Mouse (Mus musculus) limb, embryonic 14.5 days (tissue): ENCODE measurements around the gene Plxnc1. TPM values are rescaled to one million over a fixed set of nuclear protein-coding genes. Genes with fewer than 3 reads are reported as not detected.

Experiments
- ATAC-seq: fragments of 200-750 bp; cut with Nextera tagmentation; 2 replicates; pipeline ENCODE4 v1.8.0; 2017; ENCODE audit warnings: low read depth, moderate number of reproducible peaks, moderate TSS enrichment; ENCODE audit not compliant: low FRiP score
- DNase-seq: peaks from one replicate; pipeline ENCODE4 v3.0.0-alpha.2; 2015; ENCODE audit warnings: low spot score
- H3K27ac ChIP-seq: fragments of 300-500 bp; sonication (generic); replicated peaks from 2 replicates; pipeline ENCODE4 v1.5.1; 2014; ENCODE audit warnings: low read depth, mild to moderate bottlenecking, low read length, moderate library complexity, mixed read lengths
- H3K27me3 ChIP-seq: fragments of 300-500 bp; sonication (generic); 2 replicates; pipeline ENCODE4 v1.6.1; 2014; ENCODE audit warnings: low read length, mixed read lengths; ENCODE audit not compliant: control insufficient read depth, insufficient read depth
- H3K36me3 ChIP-seq: fragments of 300-500 bp; sonication (generic); 2 replicates; pipeline ENCODE4 v1.6.1; 2014; ENCODE audit warnings: mild to moderate bottlenecking, low read length, moderate library complexity, mixed read lengths; ENCODE audit not compliant: control insufficient read depth, insufficient read depth
- H3K4me1 ChIP-seq: fragments of 300-500 bp; sonication (generic); 2 replicates; pipeline ENCODE4 v1.6.1; 2014; ENCODE audit warnings: antibody characterized with exemption, low read length, mixed read lengths; ENCODE audit not compliant: control insufficient read depth, insufficient read depth
- H3K4me2 ChIP-seq: fragments of 300-500 bp; sonication (generic); replicated peaks from 2 replicates; pipeline ENCODE4 v1.6.1; 2014; ENCODE audit warnings: low read depth, mild to moderate bottlenecking, low read length, moderate library complexity; ENCODE audit not compliant: severe bottlenecking
- H3K4me3 ChIP-seq: fragments of 300-500 bp; sonication (generic); replicated peaks from 2 replicates; pipeline ENCODE4 v1.5.1; 2014; ENCODE audit warnings: low read length
- H3K9ac ChIP-seq: fragments of 300-500 bp; sonication (generic); 2 replicates; pipeline ENCODE4 v1.6.1; 2014; ENCODE audit warnings: mild to moderate bottlenecking, low read depth, low read length, moderate library complexity; ENCODE audit not compliant: severe bottlenecking
- H3K9me3 ChIP-seq: fragments of 300-500 bp; sonication (generic); 2 replicates; pipeline ENCODE4 v1.6.1; 2016; ENCODE audit warnings: low read length; ENCODE audit not compliant: control insufficient read depth
- POLR2A ChIP-seq: fragments of 200-500 bp; IDR thresholded peaks from 2 replicates; pipeline ENCODE4 v1.8.0; 2012; ENCODE audit warnings: inconsistent platforms, mild to moderate bottlenecking, moderate library complexity, borderline replicate concordance; ENCODE audit not compliant: insufficient read depth, insufficient read length; ENCODE audit errors: extremely low read depth
- WGBS: fragments of 180-500 bp; shearing (Covaris S2); extraction: QIAGEN DNeasy Blood & Tissue Kit; methylation state at CpG from one replicate; pipeline ENCODE4 v1.1.7; 2014; 5-methylcytosine and 5-hydroxymethylcytosine counted together
- polyA plus RNA-seq, 2 experiments: library from polyadenylated mRNA; depleted of rRNA in 1 of 2; stranded (reverse) in 1 of 2; unstranded in 1 of 2; fragments of >200 nt; fragmentation: Nextera tagmentation in 1 of 2; extraction: Ambion mirVana in 1 of 2; gene quantifications; 2 replicates each; pipeline versions ENCODE4 v1.2.1 to v1.2.3; 2012 to 2014

Plxnc1 gene
- polyA plus RNA-seq, 2 experiments: 3.0 to 4.7 TPM

GRCm38 (mm10) chr10:94866995-94867856 is 77.4 kb downstream of the Plxnc1 start:
- 42% methylated on average over 12 of the region's 12 CpGs for WGBS
- H3K4me3 ChIP-seq: no peak overlapping the region
- H3K27ac ChIP-seq: peak overlapping the region; percentile 52; the same call in 1 of the 2 replicates
- H3K27me3 ChIP-seq: no peaks in the 10 kb centered on the region
- H3K9ac ChIP-seq: no peak overlapping the region
- no peak for TF ChIP-seq POLR2A
- peaks cover 19% of the 10 kb centered on the region for H3K4me1 ChIP-seq
- DNase-seq (peak; percentile 37), ATAC-seq (peak; percentile 47; the same call in 1 of the 2 replicates)
- no peak overlapping the region for H3K4me2 ChIP-seq
- H3K36me3 ChIP-seq: no peaks in the 10 kb centered on the region
- no peaks in the 10 kb centered on the region for H3K9me3 ChIP-seq

- ATAC-seq (no peak), DNase-seq (no peak)
- no peak overlapping the region for H3K27ac ChIP-seq
- H3K4me2 ChIP-seq: no peak overlapping the region
- H3K9me3 ChIP-seq: no peaks in the 10 kb centered on the region
- H3K4me3 ChIP-seq: no peak overlapping the region
- H3K9ac ChIP-seq: no peak overlapping the region
- no peak for TF ChIP-seq POLR2A
- H3K4me1 ChIP-seq: peaks cover 19% of the 10 kb centered on the region
- H3K36me3 ChIP-seq: no peaks in the 10 kb centered on the region
- H3K27me3 ChIP-seq: no peaks in the 10 kb centered on the region
- 43% methylated on average over 9 of the region's 9 CpGs for WGBS
Measured at GRCm38 (mm10) chr10:94865206-94865605, 79.4 kb downstream of the Plxnc1 start.

- WGBS: 76% methylated on average over 9 of the region's 9 CpGs
- H3K9ac ChIP-seq: no peak overlapping the region
- no peak overlapping the region for H3K4me3 ChIP-seq
Measured at GRCm38 (mm10) chr10:94864199-94864928, 80.3 kb downstream of the Plxnc1 start.

GRCm38 (mm10) chr10:94863251-94863650 is 81.4 kb downstream of the Plxnc1 start:
- no peak overlapping the region for H3K9ac ChIP-seq
- WGBS: 65% methylated on average over 9 of the region's 9 CpGs
- ATAC-seq: no peak
- no peak for TF ChIP-seq POLR2A
- H3K9me3 ChIP-seq: no peaks in the 10 kb centered on the region
- no peak for DNase-seq
- no peak overlapping the region for H3K27ac ChIP-seq
- no peaks in the 10 kb centered on the region for H3K36me3 ChIP-seq
- no peaks in the 10 kb centered on the region for H3K27me3 ChIP-seq
- H3K4me3 ChIP-seq: no peak overlapping the region
- H3K4me1 ChIP-seq: peaks cover 19% of the 10 kb centered on the region
- no peak overlapping the region for H3K4me2 ChIP-seq

More at GRCm38 (mm10) chr10:94864199-94864928, 80.3 kb downstream of the Plxnc1 start:
- no peaks in the 10 kb centered on the region for H3K36me3 ChIP-seq
- no peak overlapping the region for H3K27ac ChIP-seq
- H3K4me1 ChIP-seq: peaks cover 19% of the 10 kb centered on the region
- TF ChIP-seq POLR2A: no peak
- no peak for ATAC-seq
- H3K4me2 ChIP-seq: no peak overlapping the region
- no peaks in the 10 kb centered on the region for H3K9me3 ChIP-seq
- no peak for DNase-seq
- H3K27me3 ChIP-seq: no peaks in the 10 kb centered on the region

- Histone ChIP-seq H3K4me3 (no peak overlapping the region), H3K27me3 (no peaks in the 10 kb centered on the region), H3K36me3 (no peaks in the 10 kb centered on the region), H3K4me2 (no peak overlapping the region), H3K4me1 (peaks cover 5% of the 10 kb centered on the region; the same call in 1 of the 2 replicates), H3K9ac (no peak overlapping the region), H3K9me3 (no peaks in the 10 kb centered on the region), H3K27ac (no peak overlapping the region)
- no peak for ATAC-seq
- WGBS: 95% methylated on average over 4 of the region's 4 CpGs
- no peak for TF ChIP-seq POLR2A
- DNase-seq: no peak
Measured at GRCm38 (mm10) chr10:94860870-94861269, 83.8 kb downstream of the Plxnc1 start.
